ENCODE assay signal across 8 mouse cellular contexts in the genomic region with DNA sequence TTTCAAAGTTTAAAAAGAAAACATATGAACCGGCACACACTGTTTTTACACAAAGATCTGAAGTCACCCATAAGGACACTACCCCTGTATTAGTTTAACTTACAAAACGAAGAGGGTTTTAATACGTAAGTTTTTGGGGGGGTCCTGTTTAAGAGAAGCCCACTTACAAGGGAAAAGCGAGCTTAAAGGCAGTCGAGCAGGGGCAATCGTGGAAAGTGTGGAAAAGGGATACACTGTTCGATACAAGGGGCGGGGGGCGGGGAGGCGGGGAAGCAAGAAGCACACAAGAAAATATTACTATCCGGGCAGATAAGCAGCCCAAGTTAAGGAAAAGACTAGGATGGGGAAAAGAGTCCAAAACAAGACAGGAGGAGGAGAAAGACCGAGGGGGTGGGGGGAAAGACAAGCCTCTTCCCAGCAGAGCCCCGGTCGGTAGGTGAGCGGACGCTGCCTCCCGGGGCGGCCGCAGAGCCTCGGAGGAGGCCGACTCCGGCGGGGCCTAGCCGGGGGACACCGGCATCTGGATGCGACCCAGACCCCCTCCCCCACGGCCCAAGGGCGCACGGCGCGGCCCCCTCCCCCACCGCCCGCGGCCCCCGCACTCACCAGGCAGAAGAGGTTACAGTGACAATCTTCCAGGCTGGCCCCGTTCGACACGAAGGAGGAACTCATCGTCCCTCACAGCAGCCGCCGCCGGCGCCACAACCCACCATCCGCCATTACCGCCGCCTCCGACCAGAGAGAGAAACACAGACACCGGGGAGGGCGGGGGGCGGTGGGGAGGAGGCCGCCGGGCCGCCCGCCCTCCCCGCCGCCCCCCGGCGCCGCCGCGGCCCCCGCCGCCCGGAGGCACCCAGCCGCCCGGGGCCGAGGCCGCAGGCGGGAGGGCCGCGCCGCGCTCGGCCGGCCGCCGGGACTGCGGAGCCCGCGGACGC. TPM values are rescaled to one million over a fixed set of nuclear protein-coding genes. Genes with fewer than 3 reads are reported as not detected.
A peak's percentile ranks its signal among the peaks of the same experiment; 100 is the strongest.
DNase-seq lines count a peak whose midpoint lies in the region; ATAC-seq and TF ChIP-seq lines count a peak whose summit lies in the region.

A gene (minus strand): TSS at position 749 of the 935 bp plus-strand sequence.

- peak within 1 kb of the TSS; percentile 97 for H3K4me3 ChIP-seq in bone marrow, adult 2 months (replicated peaks; ENCODE audit: control insufficient read depth, low read depth, low read length)
- peak within 1 kb of the TSS; percentile 92 for H3K4me3 ChIP-seq in embryonic facial prominence, embryonic 14.5 days (ENCODE audit: low read depth, low read length)
- H3K4me3 ChIP-seq in kidney, embryonic 14.5 days (ENCODE audit: low read length) = peak within 1 kb of the TSS; percentile 95
- H3K4me3 ChIP-seq in liver, embryonic 11.5 days (ENCODE audit: low read depth, low read length) = peak within 1 kb of the TSS; percentile 95
- peak within 1 kb of the TSS; percentile 67 for H3K4me3 ChIP-seq in myocyte

- TF ChIP-seq POLR2A in bone marrow, adult 2 months (IDR thresholded peaks at IDR 0.05; ENCODE audit: borderline replicate concordance, control insufficient read depth, low read depth, low read length) = no peak; the same call in 1 of the 2 replicates
- peak; percentile 12 for TF ChIP-seq POLR2A in myocyte (IDR thresholded peaks at IDR 0.05; ENCODE audit: insufficient read length, low read depth)

- peaks cover 22% of the 10 kb centered on the region for H3K36me3 ChIP-seq in embryonic facial prominence, embryonic 14.5 days (ENCODE audit: control insufficient read depth, insufficient read depth, low read length)
- H3K36me3 ChIP-seq in kidney, embryonic 14.5 days (ENCODE audit: control insufficient read depth, insufficient read depth, low read length) = peaks cover 20% of the 10 kb centered on the region; the same call in 1 of the 2 replicates
- H3K36me3 ChIP-seq in liver, embryonic 11.5 days (ENCODE audit: control insufficient read depth, insufficient read depth, low read length) = peaks cover 6% of the 10 kb centered on the region; the same call in 1 of the 2 replicates
- H3K36me3 ChIP-seq in myocyte (ENCODE audit: control insufficient read depth, insufficient read depth) = peaks cover 19% of the 10 kb centered on the region

- 1% methylated on average over 77 of the region's 81 CpGs for WGBS in bone marrow, adult 2 months
- WGBS in embryonic facial prominence, embryonic 14.5 days = under 1% methylated on average over 54 of the region's 81 CpGs
- 0% methylated on average over 74 of the region's 81 CpGs for WGBS in kidney, embryonic 14.5 days
- WGBS in liver, embryonic 11.5 days = 1% methylated on average over 67 of the region's 81 CpGs

- peak within 1 kb of the TSS; percentile 79 for H3K4me2 ChIP-seq in embryonic facial prominence, embryonic 14.5 days (ENCODE audit: low read depth, low read length)
- H3K4me2 ChIP-seq in kidney, embryonic 14.5 days (replicated peaks; ENCODE audit: low read depth, low read length) = peak within 1 kb of the TSS; percentile 82
- peak within 1 kb of the TSS; percentile 81 for H3K4me2 ChIP-seq in liver, embryonic 11.5 days
- peak within 1 kb of the TSS; percentile 72 for H3K4me2 ChIP-seq in myocyte (ENCODE audit: low read depth)

- H3K27me3 ChIP-seq in embryonic facial prominence, embryonic 14.5 days (replicated peaks; ENCODE audit: control insufficient read depth, insufficient read depth, low read length) = no peaks in the 10 kb centered on the region
- H3K27me3 ChIP-seq in kidney, embryonic 14.5 days (ENCODE audit: control insufficient read depth, insufficient read depth, low read length) = no peaks in the 10 kb centered on the region
- no peaks in the 10 kb centered on the region for H3K27me3 ChIP-seq in liver, embryonic 11.5 days (replicated peaks; ENCODE audit: control insufficient read depth, insufficient read depth, low read length)
- no peaks in the 10 kb centered on the region for H3K27me3 ChIP-seq in myocyte (ENCODE audit: control insufficient read depth, insufficient read depth, insufficient read length)

- ATAC-seq in embryonic facial prominence, embryonic 14.5 days (ENCODE audit: low read depth) = peak; percentile 14; the same call in 1 of the 2 replicates
- ATAC-seq in kidney, embryonic 14.5 days (ENCODE audit: low FRiP score, low TSS enrichment) = peak; percentile 45
- peak; percentile 55 for ATAC-seq in liver, embryonic 11.5 days (replicated peaks; ENCODE audit: low FRiP score)

- no peaks in the 10 kb centered on the region for H3K9me3 ChIP-seq in embryonic facial prominence, embryonic 14.5 days (ENCODE audit: control insufficient read depth, low read length)
- H3K9me3 ChIP-seq in kidney, embryonic 14.5 days (ENCODE audit: control insufficient read depth, low read length) = no peaks in the 10 kb centered on the region
- no peaks in the 10 kb centered on the region for H3K9me3 ChIP-seq in liver, embryonic 11.5 days (ENCODE audit: control insufficient read depth, low read length)

- H3K4me1 ChIP-seq in bone marrow, adult 2 months (ENCODE audit: control insufficient read depth, insufficient read depth, low read length) = peaks cover 1% of the 10 kb centered on the region; the same call in 1 of the 2 replicates
- H3K4me1 ChIP-seq in embryonic facial prominence, embryonic 14.5 days (ENCODE audit: control insufficient read depth, insufficient read depth, low read length) = peaks cover 19% of the 10 kb centered on the region
- peaks cover 21% of the 10 kb centered on the region for H3K4me1 ChIP-seq in kidney, embryonic 14.5 days (ENCODE audit: control insufficient read depth, insufficient read depth, low read length)
- peaks cover 14% of the 10 kb centered on the region for H3K4me1 ChIP-seq in liver, embryonic 11.5 days (replicated peaks; ENCODE audit: control insufficient read depth, insufficient read depth, low read length)

- peak; percentile 59 to 66 for DNase-seq in B cell, adult 2 months
- DNase-seq in embryonic facial prominence, embryonic 14.5 days (ENCODE audit: low spot score) = peak; percentile 50
- peak; percentile 29 to 31 for DNase-seq in heart, adult 9 months (ENCODE audit: low spot score in 2 of 2)
- peak; percentile 75 for DNase-seq in liver, embryonic 11.5 days (ENCODE audit: low spot score)
- peak; percentile 60 to 85 for DNase-seq in spleen, postnatal 4 days (ENCODE audit: low spot score in 2 of 2)

- peaks cover 51% of the 10 kb centered on the region for H3K79me2 ChIP-seq in myocyte (ENCODE audit: control insufficient read depth, insufficient read depth)

- peak within 1 kb of the TSS; percentile 96 for H3K9ac ChIP-seq in embryonic facial prominence, embryonic 14.5 days (ENCODE audit: low read depth, low read length)
- H3K9ac ChIP-seq in kidney, embryonic 14.5 days (ENCODE audit: low read depth, low read length) = peak within 1 kb of the TSS; percentile 96
- H3K9ac ChIP-seq in liver, embryonic 11.5 days (ENCODE audit: low read depth, low read length) = peak within 1 kb of the TSS; percentile 98

- no peak for TF ChIP-seq CTCF in bone marrow, adult 2 months (IDR thresholded peaks at IDR 0.05; ENCODE audit: control insufficient read depth, insufficient read depth, low read length)

- H3ac ChIP-seq in myocyte (ENCODE audit: control insufficient read depth, insufficient read length) = peak within 1 kb of the TSS; percentile 84

- H3K27ac ChIP-seq in bone marrow, adult 2 months (ENCODE audit: control insufficient read depth, insufficient read depth, low read depth, low read length, poor library complexity) = peak within 1 kb of the TSS; percentile 97
- peak within 1 kb of the TSS; percentile 98 for H3K27ac ChIP-seq in embryonic facial prominence, embryonic 14.5 days (replicated peaks; ENCODE audit: low read depth, low read length)
- H3K27ac ChIP-seq in kidney, embryonic 14.5 days (ENCODE audit: low read depth, low read length) = peak within 1 kb of the TSS; percentile 100
- peak within 1 kb of the TSS; percentile 99 for H3K27ac ChIP-seq in liver, embryonic 11.5 days (ENCODE audit: low read depth, low read length)

TF ChIP-seq in myocyte, 11 proteins besides CTCF, POLR2A, EP300 and RAD21:
- peak; percentile 7 for TF ChIP-seq POLR2AphosphoS2 (IDR thresholded peaks at IDR 0.05; ENCODE audit: insufficient read length, low read depth)
- TF ChIP-seq SRF (IDR thresholded peaks at IDR 0.05; ENCODE audit: control insufficient read depth, insufficient read length, low read depth) = no peak
- no peak for TF ChIP-seq E2F4 (IDR thresholded peaks at IDR 0.05; ENCODE audit: insufficient read depth)

RNA-seq across cellular contexts. Expression of the gene that starts here (rescaled TPM):
- polyA plus RNA-seq in bone marrow, adult 2 months (2011; ENCODE audit: insufficient read depth, insufficient read length, low replicate concordance, missing spikeins) = 26.2 and 35.6 TPM in 2 replicates
- 14.1 and 15.6 TPM in 2 replicates for polyA plus RNA-seq in embryonic facial prominence, embryonic 14.5 days (2014; fragmentation: Nextera tagmentation; extraction: Ambion mirVana)
- 14.3 and 14.9 TPM in 2 replicates for polyA plus RNA-seq in kidney, embryonic 14.5 days (2014; fragmentation: Nextera tagmentation; extraction: Ambion mirVana)
- 7.6 and 8.9 TPM in 2 replicates for polyA plus RNA-seq in liver, embryonic 11.5 days (2014; fragmentation: Nextera tagmentation; extraction: Ambion mirVana)
- polyA plus RNA-seq in myocyte (2012; fragmentation: generic; extraction: Trizol) = 6.2 TPM

Comparison
In these comparisons a context has a peak if more than half of its experiments do, and no peak if none do; other contexts are left out.
1. Peak in every context shown above with its lines: DNase-seq, ATAC-seq, H3K4me3 ChIP-seq and H3K27ac ChIP-seq.